Mouse (Mus musculus) liver, adult (tissue): Measurements from ENCODE around the gene Cldn14.

ENCODE experiments used
- GATA4 ChIP-seq: IDR thresholded peaks from 2 replicates; pipeline ENCODE4 v1.6.1; 2014; ENCODE audit warnings: mild to moderate bottlenecking, low read length; ENCODE audit not compliant: insufficient replicate concordance

Cldn14 gene

GRCm38 (mm10) chr16:93874841-93875240, 133.8 kb downstream of the Cldn14 start:
- TF ChIP-seq GATA4, result no peak
